Mouse (Mus musculus) kidney, postnatal 0 days (tissue): ENCODE measurements around the gene Nrxn3. TPM values are rescaled to one million over a fixed set of nuclear protein-coding genes. Genes with fewer than 3 reads are reported as not detected.

Source experiments
- ATAC-seq: fragments of 200-750 bp; cut with Nextera tagmentation; replicated peaks from 2 replicates; pipeline ENCODE4 v1.8.0; 2017; ENCODE audit warnings: low read depth, moderate number of reproducible peaks, moderate TSS enrichment, moderate library complexity; ENCODE audit not compliant: low FRiP score
- DNase-seq: peaks from one replicate; pipeline ENCODE4 v3.0.0-alpha.2; 2016; ENCODE audit warnings: low spot score
- H3K27ac ChIP-seq: fragments of 300-500 bp; sonication (generic); 2 replicates; pipeline ENCODE4 v1.5.1; 2014; ENCODE audit warnings: mild to moderate bottlenecking
- H3K27me3 ChIP-seq: fragments of 300-500 bp; sonication (generic); 2 replicates; pipeline ENCODE4 v1.6.1; 2014; ENCODE audit warnings: low read length, mixed read lengths; ENCODE audit not compliant: insufficient read depth
- H3K36me3 ChIP-seq: fragments of 300-500 bp; sonication (generic); 2 replicates; pipeline ENCODE4 v1.6.1; 2014; ENCODE audit warnings: low read length, mixed read lengths; ENCODE audit not compliant: insufficient read depth
- H3K4me1 ChIP-seq: fragments of 300-500 bp; sonication (generic); replicated peaks from 2 replicates; pipeline ENCODE4 v1.6.1; 2014; ENCODE audit warnings: antibody characterized with exemption, low read length, mixed read lengths; ENCODE audit not compliant: insufficient read depth
- H3K4me2 ChIP-seq: fragments of 300-500 bp; sonication (generic); 2 replicates; pipeline ENCODE4 v1.6.1; 2014; ENCODE audit warnings: mild to moderate bottlenecking, low read length, moderate library complexity, mixed read lengths
- H3K4me3 ChIP-seq: fragments of 300-500 bp; sonication (generic); replicated peaks from 2 replicates; pipeline ENCODE4 v1.5.1; 2014; ENCODE audit warnings: low read depth, low read length
- H3K9ac ChIP-seq: fragments of 300-500 bp; sonication (generic); 2 replicates; pipeline ENCODE4 v1.6.1; 2014; ENCODE audit warnings: low read depth, low read length
- H3K9me3 ChIP-seq: fragments of 300-500 bp; sonication (generic); replicated peaks from 2 replicates; pipeline ENCODE4 v1.6.1; 2016; ENCODE audit warnings: low read length, inconsistent platforms, mixed read lengths
- CTCF ChIP-seq: IDR thresholded peaks from 2 replicates; pipeline ENCODE4 v1.5.1; 2016; ENCODE audit warnings: antibody characterized with exemption, low read depth, mild to moderate bottlenecking, moderate library complexity
- WGBS: fragments of 180-500 bp; shearing (Covaris S2); extraction: QIAGEN DNeasy Blood & Tissue Kit; methylation state at CpG from one replicate; pipeline ENCODE4 v1.1.7; 2014; 5-methylcytosine and 5-hydroxymethylcytosine counted together
- polyA plus RNA-seq: library from polyadenylated mRNA; unstranded; fragments of >200 nt; fragmentation: Nextera tagmentation; extraction: Ambion mirVana; gene quantifications from 2 replicates; pipeline ENCODE4 v1.2.1, GENCODE M21; 2015

The Nrxn3 gene
- polyA plus RNA-seq, 1 experiment from 2014 or later = 3.0 TPM

DNA sequence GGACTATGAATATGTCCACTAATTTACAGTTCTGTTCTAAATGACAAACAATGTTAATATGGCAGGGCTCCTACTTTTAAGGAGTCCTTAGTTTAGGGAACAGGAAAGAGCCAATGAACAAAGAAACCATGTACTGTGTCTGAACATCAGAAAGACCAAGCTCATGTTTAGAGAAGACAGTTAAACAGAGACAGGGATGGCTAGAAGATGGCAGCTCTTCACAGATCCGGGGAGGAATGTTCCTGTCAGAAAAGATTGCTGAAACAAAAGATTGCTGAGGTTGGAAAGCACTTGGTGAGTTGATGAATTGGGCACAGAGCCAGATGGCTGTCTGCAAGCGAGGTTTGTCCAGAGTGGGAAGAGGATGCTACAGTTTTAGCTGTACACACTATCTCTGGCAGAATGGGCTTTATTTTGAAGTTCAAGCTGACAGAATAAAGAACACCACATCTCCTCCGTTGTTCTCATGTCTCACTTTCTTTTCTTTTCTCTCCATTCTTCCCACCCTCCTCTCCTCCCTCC, 978.3 kb downstream of the Nrxn3 start:
- Histone ChIP-seq H3K4me1 (no peaks in the 10 kb centered on the region), H3K9ac (no peak overlapping the region), H3K4me3 (no peak overlapping the region), H3K9me3 (no peaks in the 10 kb centered on the region), H3K27me3 (no peaks in the 10 kb centered on the region), H3K27ac (no peak overlapping the region), H3K36me3 (no peaks in the 10 kb centered on the region), H3K4me2 (no peak overlapping the region)
- DNase-seq (peak; percentile 19), ATAC-seq (no peak)
- no peak for TF ChIP-seq CTCF
- WGBS = 51% methylated on average over 3 of the region's 3 CpGs

DNA sequence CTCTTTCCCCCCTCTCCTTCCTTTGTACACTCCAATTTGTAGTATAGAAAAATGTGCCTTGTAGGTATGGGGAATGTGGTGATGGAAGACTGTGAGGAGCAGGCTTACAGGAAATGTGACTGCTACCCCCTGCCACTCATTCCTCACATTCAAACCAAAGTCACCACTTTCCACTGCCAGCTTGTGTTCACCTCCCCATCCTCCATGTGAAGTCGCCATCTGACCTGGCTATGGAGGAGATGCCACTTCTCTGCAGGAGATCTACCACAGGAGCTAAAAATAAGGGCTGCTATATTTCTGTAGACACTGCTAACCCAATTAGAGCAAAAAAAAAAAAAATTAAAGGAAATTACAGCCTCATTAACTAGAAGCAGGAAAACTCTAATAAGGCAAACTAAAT, 980.3 kb downstream of the Nrxn3 start:
- DNase-seq = no peak
- Histone ChIP-seq H3K9me3 (no peaks in the 10 kb centered on the region), H3K9ac (no peak overlapping the region), H3K36me3 (no peaks in the 10 kb centered on the region), H3K27me3 (no peaks in the 10 kb centered on the region), H3K4me1 (no peaks in the 10 kb centered on the region), H3K27ac (no peak overlapping the region), H3K4me3 (no peak overlapping the region), H3K4me2 (no peak overlapping the region)
- WGBS = 90% methylated on average over 1 of the region's 1 CpGs
- TF ChIP-seq CTCF = no peak
- ATAC-seq = no peak

GRCm38 (mm10) chr12:89707913-89708312, 985.2 kb downstream of the Nrxn3 start:
- no peaks in the 10 kb centered on the region for H3K4me1 ChIP-seq
- no peak for TF ChIP-seq CTCF
- no peak overlapping the region for H3K4me3 ChIP-seq
- H3K27ac ChIP-seq = no peak overlapping the region
- H3K9ac ChIP-seq = no peak overlapping the region
- H3K9me3 ChIP-seq = no peaks in the 10 kb centered on the region
- ATAC-seq (no peak), DNase-seq (no peak)
- no peaks in the 10 kb centered on the region for H3K27me3 ChIP-seq
- no peaks in the 10 kb centered on the region for H3K36me3 ChIP-seq
- H3K4me2 ChIP-seq = no peak overlapping the region
- 57% methylated on average over 4 of the region's 4 CpGs for WGBS

DNA sequence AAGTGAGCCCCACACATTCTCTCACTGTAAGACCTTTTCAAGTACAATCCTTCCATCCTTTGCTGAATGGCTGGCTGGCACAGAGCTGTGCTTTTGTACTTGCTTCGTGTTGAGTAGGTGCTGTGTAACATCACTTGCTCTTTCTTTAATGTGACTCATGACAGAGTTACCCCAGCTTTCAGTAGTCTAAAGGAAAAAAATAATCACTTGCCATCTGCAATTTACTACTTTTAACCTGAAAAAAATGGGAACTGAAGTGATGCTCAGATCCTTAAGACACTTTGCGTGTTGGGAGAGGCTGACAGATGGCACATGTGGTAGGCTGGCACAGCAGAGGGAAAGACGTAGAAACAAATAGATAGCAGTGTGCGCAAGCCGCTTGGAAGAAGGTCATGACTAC, 987.8 kb downstream of the Nrxn3 start:
- H3K27ac ChIP-seq = no peak overlapping the region
- DNase-seq (no peak), ATAC-seq (no peak)
- no peak overlapping the region for H3K4me3 ChIP-seq
- H3K9me3 ChIP-seq = no peaks in the 10 kb centered on the region
- H3K9ac ChIP-seq = no peak overlapping the region
- H3K27me3 ChIP-seq = no peaks in the 10 kb centered on the region
- no peak overlapping the region for H3K4me2 ChIP-seq
- 90% methylated on average over 5 of the region's 5 CpGs for WGBS
- TF ChIP-seq CTCF = no peak
- no peaks in the 10 kb centered on the region for H3K4me1 ChIP-seq
- H3K36me3 ChIP-seq = no peaks in the 10 kb centered on the region

DNA sequence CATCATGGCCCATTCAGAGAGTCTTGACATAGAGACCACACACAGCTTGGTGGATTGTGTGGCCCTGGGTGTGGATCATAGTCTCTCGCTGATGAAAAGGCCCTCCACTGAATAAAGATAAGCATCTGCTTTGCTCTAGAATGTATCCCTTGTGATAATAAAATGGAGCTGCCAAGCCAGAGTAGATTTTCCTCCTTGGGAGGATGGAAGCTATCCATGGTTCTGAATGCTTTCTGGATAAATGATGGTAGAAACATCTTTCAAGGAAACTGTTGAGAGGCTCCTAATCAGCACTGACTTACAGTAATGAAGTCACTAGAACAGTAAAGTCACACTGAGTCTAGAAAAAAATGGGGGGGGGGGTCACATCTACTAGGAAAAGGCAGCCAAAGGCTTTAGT, 989.1 kb downstream of the Nrxn3 start:
- no peaks in the 10 kb centered on the region for H3K4me1 ChIP-seq
- H3K4me2 ChIP-seq = no peak overlapping the region
- TF ChIP-seq CTCF = no peak
- peak; percentile 18 for DNase-seq
- no peak overlapping the region for H3K9ac ChIP-seq
- WGBS = 88% methylated on average over 1 of the region's 1 CpGs
- ATAC-seq = no peak
- H3K36me3 ChIP-seq = no peaks in the 10 kb centered on the region
- H3K27ac ChIP-seq = no peak overlapping the region
- H3K27me3 ChIP-seq = no peaks in the 10 kb centered on the region
- H3K9me3 ChIP-seq = no peaks in the 10 kb centered on the region
- no peak overlapping the region for H3K4me3 ChIP-seq

DNA sequence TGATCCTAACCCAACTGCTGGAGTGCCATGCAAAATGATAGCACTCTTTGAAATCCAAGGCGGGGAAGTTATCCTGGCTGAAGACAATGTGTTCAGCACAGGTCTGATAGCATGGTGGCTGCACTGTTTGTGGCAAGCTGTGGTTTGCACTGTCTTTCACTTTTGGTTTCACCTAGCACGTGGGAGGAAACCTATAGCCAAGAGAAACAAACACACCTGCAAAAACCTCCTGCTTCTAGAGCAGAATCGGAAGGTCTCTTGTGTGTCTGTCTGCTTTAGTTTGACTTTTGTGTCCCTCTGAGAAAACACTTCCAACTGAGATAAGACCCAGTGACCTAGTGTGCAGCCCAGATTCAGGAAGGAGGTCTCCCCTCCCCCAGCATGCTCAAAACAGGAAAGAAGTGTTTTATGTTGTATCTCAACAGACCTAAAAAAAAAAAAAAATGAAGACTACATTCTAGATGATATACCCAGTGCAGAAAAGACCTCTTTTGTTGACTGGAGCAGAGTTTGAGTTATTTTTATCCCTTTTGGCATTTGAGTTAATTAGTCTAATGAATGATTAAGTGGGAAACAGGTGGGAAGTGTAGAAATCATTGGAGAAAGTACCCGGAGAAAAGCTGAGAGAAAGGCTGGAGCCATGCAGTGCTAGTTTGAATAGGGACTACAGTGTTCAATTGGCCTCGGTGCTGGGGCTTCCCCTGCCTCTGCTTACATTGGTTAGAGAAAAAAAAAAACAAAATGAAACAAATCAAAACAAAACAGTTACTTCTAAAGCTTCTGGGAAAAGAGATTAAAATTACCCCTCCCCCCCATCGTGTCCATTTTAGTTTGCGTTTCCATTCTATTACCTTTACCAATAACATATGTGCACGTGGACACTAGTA, 996.8 kb downstream of the Nrxn3 start:
- H3K27me3 ChIP-seq = no peaks in the 10 kb centered on the region
- 45% methylated on average over 8 of the region's 8 CpGs for WGBS

More for the DNA sequence above, 996.8 kb downstream of the Nrxn3 start:
- Histone ChIP-seq H3K4me2 (no peak overlapping the region), H3K27ac (no peak overlapping the region), H3K9ac (no peak overlapping the region), H3K4me3 (no peak overlapping the region), H3K36me3 (no peaks in the 10 kb centered on the region), H3K9me3 (no peaks in the 10 kb centered on the region), H3K4me1 (no peaks in the 10 kb centered on the region)
- no peak for ATAC-seq
- DNase-seq = no peak
- no peak for TF ChIP-seq CTCF
